Mouse (Mus musculus) right cerebral cortex, postnatal 36 days (tissue): ENCODE measurements around the gene Gpr33.

Source experiments
- DNase-seq, 2 experiments: peaks; one replicate each; pipeline ENCODE4 v3.0.0; 2022; ENCODE audit warnings: low spot score in 2 of 2, mixed read lengths in 1 of 2

Gene Gpr33

DNA sequence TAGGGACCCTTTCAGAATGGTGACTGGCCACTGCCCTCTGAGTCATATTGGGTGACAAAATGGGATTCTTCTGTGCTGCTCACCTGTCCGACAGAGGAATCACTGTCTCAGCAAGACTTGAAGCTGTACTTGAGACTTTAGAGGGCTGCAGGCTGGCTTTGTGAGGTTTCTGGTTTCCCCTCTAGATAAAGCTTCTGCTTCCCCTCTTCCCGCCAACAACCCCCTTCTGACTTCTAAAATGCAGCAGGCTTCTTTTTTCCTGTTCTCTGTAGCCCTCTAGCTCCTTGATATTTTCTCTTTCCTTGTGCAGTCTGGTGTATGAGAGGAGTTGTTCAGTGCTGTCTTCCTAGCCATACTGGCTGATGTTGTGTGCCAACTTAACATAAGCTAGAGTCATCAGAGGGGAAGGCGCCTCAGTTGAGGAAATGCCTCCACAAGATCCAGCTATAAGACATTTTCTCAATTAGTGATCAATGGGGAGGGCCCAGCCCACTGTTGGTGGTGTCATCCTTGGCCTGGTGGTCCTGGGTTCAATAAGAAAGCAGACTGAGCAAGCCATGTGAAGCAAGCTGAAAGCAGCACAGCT, 42.6 kb downstream of the Gpr33 start:
- DNase-seq: no peak

DNA sequence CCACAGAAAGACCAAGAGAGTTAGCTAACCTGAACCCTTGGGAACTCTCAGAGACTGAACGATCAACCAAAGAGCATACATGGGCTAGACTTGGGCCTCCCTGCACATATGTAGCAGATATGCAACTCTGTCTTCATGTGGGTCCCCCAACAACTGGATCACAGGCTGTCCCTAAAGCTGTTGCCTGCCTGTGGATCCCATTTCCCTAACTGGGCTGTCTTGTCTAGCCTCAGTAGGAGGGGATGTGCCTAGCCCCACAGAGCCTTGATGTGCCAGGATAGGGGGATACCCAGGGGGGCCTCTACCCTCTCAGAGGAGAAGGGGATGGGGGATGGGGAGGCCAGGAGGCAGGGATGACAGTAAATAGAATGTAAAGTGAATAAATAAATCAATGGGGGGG, 44.2 kb downstream of the Gpr33 start:
- DNase-seq: no peak

DNA sequence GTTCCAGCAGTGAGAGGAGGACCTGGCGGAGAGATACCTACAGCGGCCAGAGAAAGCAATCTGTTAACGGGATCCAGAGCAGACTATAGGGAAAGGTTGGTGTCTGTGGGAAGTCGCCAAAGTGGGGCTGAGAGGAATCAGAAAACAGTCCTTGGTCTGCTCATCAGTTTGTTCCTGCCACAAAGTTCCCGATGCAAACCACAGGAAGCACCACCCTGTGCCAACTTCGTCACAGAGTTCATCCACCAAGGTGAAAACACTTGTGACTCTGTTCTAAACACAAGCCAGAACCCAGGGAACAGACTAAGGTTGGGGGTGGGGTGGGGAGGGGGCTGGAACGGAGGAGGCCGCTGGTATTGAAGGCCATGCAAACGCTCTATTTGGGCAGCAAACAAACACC, 51.3 kb downstream of the Gpr33 start:
- no peak for DNase-seq

DNA sequence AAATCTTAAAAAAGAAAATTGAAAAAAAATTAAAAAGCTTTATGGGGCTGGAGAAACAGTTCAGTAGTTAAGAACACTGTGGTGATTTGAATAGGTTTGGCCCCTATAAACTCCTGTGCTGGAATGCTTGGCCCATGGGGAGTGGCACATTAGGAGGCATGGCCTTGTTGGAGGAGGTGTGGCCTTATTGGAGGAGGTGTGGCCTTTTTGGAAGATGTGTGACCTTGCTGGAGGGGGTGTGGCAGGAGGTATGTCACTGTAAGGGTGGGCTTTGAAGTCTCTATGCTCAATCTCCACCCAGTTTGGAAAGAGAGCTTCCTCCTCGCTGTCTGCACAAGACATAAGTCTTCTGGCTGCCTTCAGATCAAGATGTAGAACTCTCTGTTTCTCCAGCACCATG, 53.5 kb downstream of the Gpr33 start:
- DNase-seq: no peak
